Mouse (Mus musculus): ENCODE results near the gene Edrf1. TPM values are rescaled to one million over a fixed set of nuclear protein-coding genes. Genes with fewer than 3 reads are reported as not detected.
A peak's percentile ranks its signal among the peaks of the same experiment; 100 is the strongest.

The Edrf1 gene
- polyA plus RNA-seq, 1 experiment from 2014 or later = 15.2 TPM

- Histone ChIP-seq H3K27me3 (ENCODE audit: control insufficient read depth, insufficient read depth, low read length) (no peaks in the 10 kb centered on the region), H3K4me2 (peak overlapping the region; percentile 49), H3K4me3 (ENCODE audit: low read depth, low read length) (peak overlapping the region; percentile 10; the same call in 1 of the 2 replicates), H3K9ac (ENCODE audit: low read depth, low read length) (no peak overlapping the region; the same call in 1 of the 2 replicates), H3K9me3 (replicated peaks; ENCODE audit: control insufficient read depth, low read length) (no peaks in the 10 kb centered on the region), H3K4me1 (ENCODE audit: control insufficient read depth, insufficient read depth, low read length) (peaks cover 6% of the 10 kb centered on the region; the same call in 1 of the 2 replicates), H3K36me3 (ENCODE audit: control insufficient read depth, insufficient read depth, low read length) (no peaks in the 10 kb centered on the region), H3K27ac (ENCODE audit: low read depth, low read length) (peak overlapping the region; percentile 78)
- ATAC-seq (replicated peaks; ENCODE audit: insufficient number of reproducible peaks, low FRiP score, low TSS enrichment) = peak; percentile 86
- 50% methylated on average over 12 of the region's 12 CpGs for WGBS (ENCODE audit: insufficient replicate concordance)
Observed at GRCm38 (mm10) chr7:133698021-133698709, 60.8 kb downstream of the Edrf1 start.

- Histone ChIP-seq H3K4me3 (ENCODE audit: low read depth, low read length) (peak overlapping the region; percentile 36), H3K27me3 (ENCODE audit: control insufficient read depth, insufficient read depth, low read length) (no peaks in the 10 kb centered on the region), H3K4me2 (peak overlapping the region; percentile 50), H3K4me1 (ENCODE audit: control insufficient read depth, insufficient read depth, low read length) (peaks cover 6% of the 10 kb centered on the region; the same call in 1 of the 2 replicates), H3K27ac (ENCODE audit: low read depth, low read length) (peak overlapping the region; percentile 29; the same call in 1 of the 2 replicates), H3K9ac (ENCODE audit: low read depth, low read length) (0 out of 2 replicates have a peak overlapping the region, but pooled peaks have one; percentile 46), H3K36me3 (ENCODE audit: control insufficient read depth, insufficient read depth, low read length) (no peaks in the 10 kb centered on the region), H3K9me3 (replicated peaks; ENCODE audit: control insufficient read depth, low read length) (no peaks in the 10 kb centered on the region)
- WGBS (ENCODE audit: insufficient replicate concordance) = 68% methylated on average over 4 of the region's 4 CpGs
- no peak for ATAC-seq (replicated peaks; ENCODE audit: insufficient number of reproducible peaks, low FRiP score, low TSS enrichment)
Observed at GRCm38 (mm10) chr7:133699885-133700284, 62.5 kb downstream of the Edrf1 start.

- H3K4me3 ChIP-seq (ENCODE audit: low read depth, low read length) = peak overlapping the region; percentile 36
- 69% methylated on average over 7 of the region's 7 CpGs for WGBS (ENCODE audit: insufficient replicate concordance)
- H3K27me3 ChIP-seq (ENCODE audit: control insufficient read depth, insufficient read depth, low read length) = no peaks in the 10 kb centered on the region
- ATAC-seq (replicated peaks; ENCODE audit: insufficient number of reproducible peaks, low FRiP score, low TSS enrichment) = no peak
- H3K36me3 ChIP-seq (ENCODE audit: control insufficient read depth, insufficient read depth, low read length) = no peaks in the 10 kb centered on the region
- H3K4me2 ChIP-seq = peak overlapping the region; percentile 50; the same call in 1 of the 2 replicates
- peak overlapping the region; percentile 64 for H3K27ac ChIP-seq (ENCODE audit: low read depth, low read length)
- peak overlapping the region; percentile 54; the same call in 1 of the 2 replicates for H3K9ac ChIP-seq (ENCODE audit: low read depth, low read length)
- H3K4me1 ChIP-seq (ENCODE audit: control insufficient read depth, insufficient read depth, low read length) = peaks cover 6% of the 10 kb centered on the region; the same call in 1 of the 2 replicates
- no peaks in the 10 kb centered on the region for H3K9me3 ChIP-seq (replicated peaks; ENCODE audit: control insufficient read depth, low read length)
Observed at GRCm38 (mm10) chr7:133701366-133701765, 64.0 kb downstream of the Edrf1 start.

- Histone ChIP-seq H3K4me2 (peak overlapping the region; percentile 5; the same call in 1 of the 2 replicates), H3K27me3 (ENCODE audit: control insufficient read depth, insufficient read depth, low read length) (no peaks in the 10 kb centered on the region), H3K4me3 (ENCODE audit: low read depth, low read length) (peak overlapping the region; percentile 36), H3K27ac (ENCODE audit: low read depth, low read length) (peak overlapping the region; percentile 81), H3K36me3 (ENCODE audit: control insufficient read depth, insufficient read depth, low read length) (no peaks in the 10 kb centered on the region), H3K9me3 (replicated peaks; ENCODE audit: control insufficient read depth, low read length) (no peaks in the 10 kb centered on the region), H3K4me1 (ENCODE audit: control insufficient read depth, insufficient read depth, low read length) (peaks cover 6% of the 10 kb centered on the region; the same call in 1 of the 2 replicates), H3K9ac (ENCODE audit: low read depth, low read length) (peak overlapping the region; percentile 59; the same call in 1 of the 2 replicates)
- peak; percentile 72 for ATAC-seq (replicated peaks; ENCODE audit: insufficient number of reproducible peaks, low FRiP score, low TSS enrichment)
- 33% methylated on average over 10 of the region's 10 CpGs for WGBS (ENCODE audit: insufficient replicate concordance)
Observed at GRCm38 (mm10) chr7:133702333-133702732, 65.0 kb downstream of the Edrf1 start.

- H3K36me3 ChIP-seq (ENCODE audit: control insufficient read depth, insufficient read depth, low read length) = no peaks in the 10 kb centered on the region
- H3K27me3 ChIP-seq (ENCODE audit: control insufficient read depth, insufficient read depth, low read length) = no peaks in the 10 kb centered on the region
- no peak overlapping the region for H3K9ac ChIP-seq (ENCODE audit: low read depth, low read length)
- H3K9me3 ChIP-seq (replicated peaks; ENCODE audit: control insufficient read depth, low read length) = no peaks in the 10 kb centered on the region
- no peak overlapping the region for H3K4me2 ChIP-seq
- no peak overlapping the region for H3K4me3 ChIP-seq (ENCODE audit: low read depth, low read length)
- no peak for ATAC-seq (replicated peaks; ENCODE audit: insufficient number of reproducible peaks, low FRiP score, low TSS enrichment)
- 0 out of 2 replicates have a peak, but pooled peaks cover 6% of the 10 kb centered on the region for H3K4me1 ChIP-seq (ENCODE audit: control insufficient read depth, insufficient read depth, low read length)
- WGBS (ENCODE audit: insufficient replicate concordance) = 86% methylated on average over 7 of the region's 7 CpGs
- no peak overlapping the region for H3K27ac ChIP-seq (ENCODE audit: low read depth, low read length)
Observed at GRCm38 (mm10) chr7:133703906-133704305, 66.6 kb downstream of the Edrf1 start.

GRCm38 (mm10) chr7:133707301-133707700, 70.0 kb downstream of the Edrf1 start:
- no peak overlapping the region; the same call in 1 of the 2 replicates for H3K4me2 ChIP-seq
- WGBS (ENCODE audit: insufficient replicate concordance) = 85% methylated on average over 2 of the region's 2 CpGs
- 0 out of 2 replicates have a peak, but pooled peaks cover 4% of the 10 kb centered on the region for H3K4me1 ChIP-seq (ENCODE audit: control insufficient read depth, insufficient read depth, low read length)
- no peaks in the 10 kb centered on the region for H3K27me3 ChIP-seq (ENCODE audit: control insufficient read depth, insufficient read depth, low read length)
- H3K9ac ChIP-seq (ENCODE audit: low read depth, low read length) = no peak overlapping the region
- ATAC-seq (replicated peaks; ENCODE audit: insufficient number of reproducible peaks, low FRiP score, low TSS enrichment) = no peak
- no peak overlapping the region for H3K4me3 ChIP-seq (ENCODE audit: low read depth, low read length)
- H3K36me3 ChIP-seq (ENCODE audit: control insufficient read depth, insufficient read depth, low read length) = peaks cover 3% of the 10 kb centered on the region; the same call in 1 of the 2 replicates
- no peaks in the 10 kb centered on the region for H3K9me3 ChIP-seq (replicated peaks; ENCODE audit: control insufficient read depth, low read length)
- no peak overlapping the region for H3K27ac ChIP-seq (ENCODE audit: low read depth, low read length)

- Histone ChIP-seq H3K9me3 (replicated peaks; ENCODE audit: control insufficient read depth, low read length) (no peaks in the 10 kb centered on the region), H3K4me2 (no peak overlapping the region), H3K27me3 (ENCODE audit: control insufficient read depth, insufficient read depth, low read length) (no peaks in the 10 kb centered on the region), H3K4me1 (ENCODE audit: control insufficient read depth, insufficient read depth, low read length) (no peaks in the 10 kb centered on the region), H3K36me3 (ENCODE audit: control insufficient read depth, insufficient read depth, low read length) (peaks cover 33% of the 10 kb centered on the region), H3K4me3 (ENCODE audit: low read depth, low read length) (no peak overlapping the region), H3K27ac (ENCODE audit: low read depth, low read length) (no peak overlapping the region), H3K9ac (ENCODE audit: low read depth, low read length) (no peak overlapping the region)
- 85% methylated on average over 4 of the region's 4 CpGs for WGBS (ENCODE audit: insufficient replicate concordance)
- no peak for ATAC-seq (replicated peaks; ENCODE audit: insufficient number of reproducible peaks, low FRiP score, low TSS enrichment)
Observed at GRCm38 (mm10) chr7:133715387-133715786, 78.0 kb downstream of the Edrf1 start.

GRCm38 (mm10) chr7:133718580-133718979, 81.2 kb downstream of the Edrf1 start:
- Histone ChIP-seq H3K9me3 (replicated peaks; ENCODE audit: control insufficient read depth, low read length) (no peaks in the 10 kb centered on the region), H3K27ac (ENCODE audit: low read depth, low read length) (no peak overlapping the region), H3K36me3 (ENCODE audit: control insufficient read depth, insufficient read depth, low read length) (peaks cover 39% of the 10 kb centered on the region), H3K4me3 (ENCODE audit: low read depth, low read length) (no peak overlapping the region), H3K4me1 (ENCODE audit: control insufficient read depth, insufficient read depth, low read length) (no peaks in the 10 kb centered on the region), H3K9ac (ENCODE audit: low read depth, low read length) (no peak overlapping the region), H3K4me2 (no peak overlapping the region), H3K27me3 (ENCODE audit: control insufficient read depth, insufficient read depth, low read length) (no peaks in the 10 kb centered on the region)
- 91% methylated on average over 1 of the region's 1 CpGs for WGBS (ENCODE audit: insufficient replicate concordance)
- no peak for ATAC-seq (replicated peaks; ENCODE audit: insufficient number of reproducible peaks, low FRiP score, low TSS enrichment)

Data from heart, embryonic 11.5 days (tissue).